Mouse (Mus musculus) neural tube, embryonic 14.5 days (tissue): ENCODE results near the gene Snrnp200. TPM values are rescaled to one million over a fixed set of nuclear protein-coding genes. Genes with fewer than 3 reads are reported as not detected.
"Not testable (repeated sequence)": the region's sequence is repeated elsewhere in the genome, so short reads cannot be mapped to it uniquely, and the experiment has no call there.

Source experiments
- ATAC-seq: fragments of 200-750 bp; cut with Nextera tagmentation; 2 replicates; pipeline ENCODE4 v1.8.0; 2017; ENCODE audit warnings: low read depth, mild to moderate bottlenecking, moderate TSS enrichment, moderate library complexity
- H3K27ac ChIP-seq: fragments of 300-500 bp; sonication (generic); 2 replicates; pipeline ENCODE4 v1.5.1; 2014; ENCODE audit warnings: low read depth, mild to moderate bottlenecking, control low read depth, low read length, moderate library complexity, mixed read lengths
- H3K27me3 ChIP-seq: fragments of 300-500 bp; sonication (generic); 2 replicates; pipeline ENCODE4 v1.6.1; 2014; ENCODE audit warnings: low read length; ENCODE audit not compliant: control insufficient read depth, insufficient read depth
- H3K36me3 ChIP-seq: fragments of 300-500 bp; sonication (generic); 2 replicates; pipeline ENCODE4 v1.6.1; 2014; ENCODE audit warnings: low read length, mixed read lengths; ENCODE audit not compliant: control insufficient read depth, insufficient read depth
- H3K4me1 ChIP-seq: fragments of 300-500 bp; sonication (generic); 2 replicates; pipeline ENCODE4 v1.6.1; 2014; ENCODE audit warnings: low read length; ENCODE audit not compliant: control insufficient read depth, insufficient read depth
- H3K4me2 ChIP-seq: fragments of 300-500 bp; sonication (generic); 2 replicates; pipeline ENCODE4 v1.6.1; 2014; ENCODE audit warnings: mild to moderate bottlenecking, low read depth, low read length, control low read depth
- H3K4me3 ChIP-seq: fragments of 300-500 bp; sonication (generic); 2 replicates; pipeline ENCODE4 v1.5.1; 2014; ENCODE audit warnings: low read depth, low read length, control low read depth, mixed read lengths
- H3K9ac ChIP-seq: fragments of 300-500 bp; sonication (generic); replicated peaks from 2 replicates; pipeline ENCODE4 v1.6.1; 2014; ENCODE audit warnings: low read depth, mild to moderate bottlenecking, control low read depth, low read length, mixed read lengths
- H3K9me3 ChIP-seq: fragments of 300-500 bp; sonication (generic); 2 replicates; pipeline ENCODE4 v1.6.1; 2016; ENCODE audit warnings: low read length; ENCODE audit not compliant: control insufficient read depth
- WGBS: fragments of 180-500 bp; shearing (Covaris S2); extraction: QIAGEN DNeasy Blood & Tissue Kit; methylation state at CpG from one replicate; pipeline ENCODE4 v1.1.7; 2014; 5-methylcytosine and 5-hydroxymethylcytosine counted together
- polyA plus RNA-seq: library from polyadenylated mRNA; unstranded; fragments of >200 nt; fragmentation: Nextera tagmentation; extraction: Ambion mirVana; gene quantifications from 2 replicates; pipeline ENCODE4 v1.2.1, GENCODE M21; 2014

The Snrnp200 gene
- polyA plus RNA-seq, 1 experiment from 2014 or later, result 64.3 TPM

DNA sequence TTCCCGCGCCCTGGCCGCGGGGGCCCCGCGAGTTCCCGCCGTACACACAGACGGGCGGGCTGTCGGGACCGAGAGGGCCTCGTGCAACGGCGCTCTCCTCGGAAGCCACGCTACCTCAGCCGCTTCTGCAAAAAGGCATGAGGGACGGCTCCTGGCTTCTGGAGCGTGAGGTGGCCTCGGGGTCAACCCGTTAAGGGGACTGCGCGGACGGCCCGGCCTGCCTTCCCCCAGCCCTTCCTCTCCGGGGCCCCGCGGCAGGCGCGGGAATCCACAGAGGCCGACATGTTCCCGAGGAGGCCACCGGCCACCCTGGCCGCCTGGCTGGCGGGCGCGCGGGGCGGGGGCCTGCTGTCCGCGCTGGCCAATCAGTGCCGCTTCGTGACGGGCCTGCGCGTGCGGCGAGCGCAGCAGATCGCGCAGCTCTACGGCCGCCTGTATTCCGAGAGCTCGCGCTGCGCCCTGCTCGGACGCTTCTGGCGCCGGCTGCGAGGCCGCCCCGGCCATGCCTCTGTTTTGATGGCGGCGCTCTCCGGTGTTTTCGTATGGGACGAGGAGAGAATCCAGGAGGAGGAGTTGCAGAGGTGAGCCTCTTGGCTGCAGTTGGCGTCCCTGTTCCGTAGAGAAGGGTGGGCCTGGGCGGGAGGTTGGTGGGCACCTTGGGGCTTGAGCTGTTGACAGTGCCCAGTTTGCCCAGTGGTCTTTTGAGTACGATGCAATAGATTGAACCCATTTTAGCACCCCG, 62.3 kb downstream of the Snrnp200 start:
- Histone ChIP-seq H3K27ac (peak overlapping the region; percentile 88), H3K4me3 (peak overlapping the region; percentile 82), H3K9ac (peak overlapping the region; percentile 76), H3K9me3 (no peaks in the 10 kb centered on the region), H3K4me2 (peak overlapping the region; percentile 82), H3K4me1 (peaks cover 11% of the 10 kb centered on the region; the same call in 1 of the 2 replicates), H3K27me3 (no peaks in the 10 kb centered on the region), H3K36me3 (no peaks in the 10 kb centered on the region)
- WGBS, result under 1% methylated on average over 74 of the region's 75 CpGs
- peak; percentile 96 for ATAC-seq

DNA sequence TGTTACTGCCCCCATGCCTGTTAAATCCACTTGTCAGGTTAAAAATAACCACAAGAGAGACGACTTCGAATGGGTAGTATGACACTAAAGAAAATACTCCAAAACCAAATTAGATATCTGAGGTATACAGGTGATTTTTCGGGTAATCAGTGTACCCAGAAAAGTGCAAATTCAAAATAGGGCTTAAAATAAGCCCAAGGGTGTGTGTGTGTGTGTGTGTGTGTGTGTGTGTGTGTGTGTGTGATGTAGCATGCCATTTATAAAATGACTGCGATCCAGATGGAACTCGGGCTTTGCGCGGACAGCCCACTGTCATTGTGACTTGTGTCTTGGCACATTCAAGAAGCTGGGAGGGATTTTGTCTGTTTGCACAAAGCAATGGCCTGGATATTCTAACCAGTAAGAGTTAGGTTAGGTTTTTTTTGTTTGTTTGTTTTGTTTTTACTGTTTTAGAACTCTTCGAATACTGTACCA, 62.9 kb downstream of the Snrnp200 start:
- Histone ChIP-seq H3K4me1 (peaks cover 11% of the 10 kb centered on the region; the same call in 1 of the 2 replicates), H3K36me3 (no peaks in the 10 kb centered on the region), H3K4me3 (peak overlapping the region; percentile 82), H3K9ac (peak overlapping the region; percentile 76), H3K9me3 (no peaks in the 10 kb centered on the region), H3K27me3 (no peaks in the 10 kb centered on the region), H3K27ac (peak overlapping the region; percentile 88), H3K4me2 (peak overlapping the region; percentile 82)
- ATAC-seq, result no peak
- 10% methylated on average over 8 of the region's 8 CpGs for WGBS

DNA sequence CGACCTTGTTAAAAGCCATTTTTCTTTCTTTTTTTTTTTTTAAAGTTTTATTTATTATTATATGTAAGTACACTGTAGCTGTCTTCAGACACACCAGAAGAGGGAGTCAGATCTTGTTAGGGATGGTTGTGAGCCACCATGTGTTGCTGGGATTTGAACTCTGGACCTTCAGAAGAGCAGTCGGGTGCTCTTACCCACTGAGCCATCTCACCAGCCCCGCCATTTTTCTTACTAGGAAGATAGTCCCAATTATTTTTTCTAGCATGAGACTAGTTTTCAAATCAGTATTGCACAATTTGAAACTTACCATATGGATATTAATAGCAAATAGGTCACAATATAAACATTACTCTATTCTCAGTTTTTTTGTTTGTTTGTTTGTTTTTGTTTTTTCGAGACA, 63.9 kb downstream of the Snrnp200 start:
- not testable (repeated sequence) for H3K9me3 ChIP-seq, ATAC-seq, H3K4me2 ChIP-seq, H3K27me3 ChIP-seq, H3K36me3 ChIP-seq, H3K4me3 ChIP-seq, H3K27ac ChIP-seq, H3K9ac ChIP-seq
- peaks cover 11% of the 10 kb centered on the region; the same call in 1 of the 2 replicates for H3K4me1 ChIP-seq
- 97% methylated on average over 4 of the region's 4 CpGs for WGBS

GRCm38 (mm10) chr2:127272806-127273205, 64.6 kb downstream of the Snrnp200 start:
- Histone ChIP-seq H3K27ac (no peak overlapping the region), H3K27me3 (no peaks in the 10 kb centered on the region), H3K4me2 (no peak overlapping the region), H3K9me3 (no peaks in the 10 kb centered on the region), H3K36me3 (no peaks in the 10 kb centered on the region), H3K4me1 (peaks cover 11% of the 10 kb centered on the region; the same call in 1 of the 2 replicates), H3K9ac (no peak overlapping the region), H3K4me3 (no peak overlapping the region)
- no peak for ATAC-seq
- WGBS, result 99% methylated on average over 3 of the region's 3 CpGs

GRCm38 (mm10) chr2:127274590-127274989, 66.4 kb downstream of the Snrnp200 start:
- H3K4me1 ChIP-seq, result peaks cover 11% of the 10 kb centered on the region; the same call in 1 of the 2 replicates
- H3K4me3 ChIP-seq, result no peak overlapping the region
- no peak overlapping the region for H3K9ac ChIP-seq
- WGBS, result 90% methylated on average over 2 of the region's 2 CpGs
- no peaks in the 10 kb centered on the region for H3K9me3 ChIP-seq
- H3K27ac ChIP-seq, result no peak overlapping the region
- H3K27me3 ChIP-seq, result no peaks in the 10 kb centered on the region
- H3K4me2 ChIP-seq, result no peak overlapping the region
- no peak for ATAC-seq
- H3K36me3 ChIP-seq, result no peaks in the 10 kb centered on the region

DNA sequence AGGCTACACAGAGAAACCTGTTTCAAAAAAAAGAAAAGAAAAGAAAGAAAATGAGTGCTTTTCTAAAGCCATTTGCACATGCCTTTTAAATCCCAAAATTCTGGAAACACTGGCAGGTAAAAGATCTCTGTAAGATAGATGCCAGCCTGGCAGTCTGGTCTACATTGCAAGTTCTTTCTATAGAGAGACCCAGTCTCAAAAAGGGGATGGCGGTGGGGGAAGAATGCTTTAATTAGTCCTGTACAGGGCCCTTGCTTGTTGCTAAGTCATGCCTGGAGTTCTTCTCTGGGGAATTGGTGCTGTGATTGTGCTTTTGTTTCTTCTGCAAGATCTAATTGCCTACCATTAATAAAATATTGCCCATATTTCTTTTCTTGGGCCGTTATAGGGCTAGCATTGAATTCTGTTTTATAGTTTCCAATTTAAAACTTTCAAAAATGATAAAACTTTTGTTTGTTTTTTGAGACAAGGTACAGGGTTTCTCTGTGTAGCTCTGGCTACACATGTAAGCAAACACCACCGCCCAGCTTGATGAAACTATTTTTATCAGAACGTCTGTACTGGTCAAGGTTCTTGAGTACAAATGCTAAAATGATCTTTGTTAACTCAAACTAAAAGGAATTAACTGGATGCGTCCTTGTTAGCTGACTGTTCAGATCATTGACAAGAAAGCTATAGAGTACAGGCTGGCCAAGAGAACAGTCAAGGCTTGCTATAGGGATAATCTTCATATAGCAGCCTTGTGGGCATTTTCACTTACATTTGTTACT, 67.5 kb downstream of the Snrnp200 start:
- no peaks in the 10 kb centered on the region for H3K36me3 ChIP-seq
- H3K4me2 ChIP-seq, result no peak overlapping the region
- ATAC-seq, result no peak
- peaks cover 11% of the 10 kb centered on the region; the same call in 1 of the 2 replicates for H3K4me1 ChIP-seq
- H3K4me3 ChIP-seq, result no peak overlapping the region
- 74% methylated on average over 5 of the region's 5 CpGs for WGBS
- no peak overlapping the region for H3K27ac ChIP-seq
- no peak overlapping the region for H3K9ac ChIP-seq
- no peaks in the 10 kb centered on the region for H3K27me3 ChIP-seq
- no peaks in the 10 kb centered on the region for H3K9me3 ChIP-seq

- no peaks in the 10 kb centered on the region for H3K27me3 ChIP-seq
- H3K4me2 ChIP-seq, result no peak overlapping the region
- no peaks in the 10 kb centered on the region for H3K36me3 ChIP-seq
- H3K9ac ChIP-seq, result no peak overlapping the region
- ATAC-seq, result no peak
- no peaks in the 10 kb centered on the region for H3K9me3 ChIP-seq
- no peak overlapping the region for H3K27ac ChIP-seq
- H3K4me1 ChIP-seq, result peaks cover 2% of the 10 kb centered on the region; the same call in 1 of the 2 replicates
- H3K4me3 ChIP-seq, result no peak overlapping the region
Measured at GRCm38 (mm10) chr2:127278162-127278561, 70.0 kb downstream of the Snrnp200 start.
